Mouse (Mus musculus) lung, embryonic 16.5 days (tissue): Measurements from ENCODE around the gene AU018091. TPM values are rescaled to one million over a fixed set of nuclear protein-coding genes. Genes with fewer than 3 reads are reported as not detected.

Experiments used
- ATAC-seq: fragments of 200-750 bp; cut with Nextera tagmentation; 2 replicates; pipeline ENCODE4 v1.8.0; 2017; ENCODE audit warnings: low read depth, mild to moderate bottlenecking, moderate library complexity
- H3K27ac ChIP-seq: fragments of 300-500 bp; sonication (generic); 2 replicates; pipeline ENCODE4 v1.5.1; 2014; ENCODE audit warnings: mild to moderate bottlenecking, control low read depth, low read length
- H3K27me3 ChIP-seq: fragments of 300-500 bp; sonication (generic); 2 replicates; pipeline ENCODE4 v1.6.1; 2014; ENCODE audit warnings: low read depth, low read length, mixed read lengths; ENCODE audit not compliant: control insufficient read depth, insufficient read depth
- H3K36me3 ChIP-seq: fragments of 300-500 bp; sonication (generic); 2 replicates; pipeline ENCODE4 v1.6.1; 2014; ENCODE audit warnings: low read length; ENCODE audit not compliant: control insufficient read depth, insufficient read depth
- H3K4me1 ChIP-seq: fragments of 300-500 bp; sonication (generic); replicated peaks from 2 replicates; pipeline ENCODE4 v1.6.1; 2014; ENCODE audit warnings: low read length, mixed read lengths; ENCODE audit not compliant: control insufficient read depth, insufficient read depth
- H3K4me2 ChIP-seq: fragments of 300-500 bp; sonication (generic); 2 replicates; pipeline ENCODE4 v1.6.1; 2014; ENCODE audit warnings: low read depth, low read length, control low read depth
- H3K4me3 ChIP-seq: fragments of 300-500 bp; sonication (generic); 2 replicates; pipeline ENCODE4 v1.5.1; 2014; ENCODE audit warnings: mild to moderate bottlenecking, low read length, control low read depth
- H3K9ac ChIP-seq: fragments of 300-500 bp; sonication (generic); 2 replicates; pipeline ENCODE4 v1.6.1; 2014; ENCODE audit warnings: low read length, control low read depth
- H3K9me3 ChIP-seq: fragments of 300-500 bp; sonication (generic); 2 replicates; pipeline ENCODE4 v1.6.1; 2016; ENCODE audit warnings: low read length; ENCODE audit not compliant: control insufficient read depth
- WGBS: fragments of 180-500 bp; shearing (Covaris S2); extraction: QIAGEN DNeasy Blood & Tissue Kit; methylation state at CpG from one replicate; pipeline ENCODE4 v1.1.7; 2014; 5-methylcytosine and 5-hydroxymethylcytosine counted together
- polyA plus RNA-seq: library from polyadenylated mRNA; unstranded; fragments of >200 nt; fragmentation: Nextera tagmentation; extraction: Ambion mirVana; gene quantifications from 2 replicates; pipeline ENCODE4 v1.2.1, GENCODE M21; 2015

Gene AU018091
- polyA plus RNA-seq, 1 experiment from 2014 or later: not detected

DNA sequence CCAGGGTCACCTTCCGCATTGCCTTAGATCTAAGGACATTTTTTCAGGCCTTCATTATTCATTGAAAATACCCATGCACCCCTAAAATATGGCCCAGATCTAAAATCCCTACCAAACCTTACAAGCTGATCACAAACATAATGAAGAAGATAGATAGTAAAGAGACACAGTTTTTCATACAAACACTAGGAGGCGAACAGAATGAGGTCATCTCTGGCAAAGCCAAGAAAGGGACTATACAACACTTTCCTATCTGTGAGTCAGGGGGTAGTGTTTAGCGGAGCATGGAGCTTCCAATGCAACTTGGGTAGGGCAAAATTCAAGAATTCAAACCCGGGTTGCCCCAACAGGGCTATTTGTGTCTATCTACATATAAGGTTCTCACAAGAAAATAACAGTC lies 35.6 kb upstream of the AU018091 start:
- no peak overlapping the region for H3K4me2 ChIP-seq
- no peak for ATAC-seq
- H3K9me3 ChIP-seq: no peaks in the 10 kb centered on the region
- H3K4me1 ChIP-seq: no peaks in the 10 kb centered on the region
- no peaks in the 10 kb centered on the region for H3K36me3 ChIP-seq
- no peak overlapping the region for H3K9ac ChIP-seq
- 74% methylated on average over 4 of the region's 4 CpGs for WGBS
- H3K27ac ChIP-seq: no peak overlapping the region
- no peaks in the 10 kb centered on the region for H3K27me3 ChIP-seq
- H3K4me3 ChIP-seq: no peak overlapping the region

DNA sequence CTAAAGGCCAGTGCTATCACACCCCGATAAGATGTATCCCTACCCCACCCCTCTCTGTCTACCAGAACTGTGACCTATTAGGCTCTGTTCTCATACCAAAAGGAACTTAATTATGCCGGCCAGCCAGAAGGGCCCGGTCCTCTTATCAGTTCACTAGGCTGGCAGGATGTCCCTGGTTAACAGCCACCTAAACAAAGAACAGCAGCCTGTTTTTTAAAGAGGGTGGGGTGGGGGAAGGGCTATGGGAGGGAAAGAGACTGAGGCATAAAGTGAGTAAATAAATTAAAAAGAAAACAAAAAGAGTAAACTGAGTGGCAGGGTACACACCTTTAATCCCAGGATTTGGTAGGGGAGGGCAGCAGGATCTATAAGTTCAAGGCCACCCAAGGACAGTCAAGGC lies 34.9 kb upstream of the AU018091 start:
- H3K9ac ChIP-seq: no peak overlapping the region
- H3K4me3 ChIP-seq: no peak overlapping the region
- no peaks in the 10 kb centered on the region for H3K9me3 ChIP-seq
- no peak overlapping the region for H3K27ac ChIP-seq
- no peaks in the 10 kb centered on the region for H3K4me1 ChIP-seq
- no peak for ATAC-seq
- H3K36me3 ChIP-seq: no peaks in the 10 kb centered on the region
- H3K4me2 ChIP-seq: no peak overlapping the region
- H3K27me3 ChIP-seq: no peaks in the 10 kb centered on the region
- 7% methylated on average over 3 of the region's 3 CpGs for WGBS

DNA sequence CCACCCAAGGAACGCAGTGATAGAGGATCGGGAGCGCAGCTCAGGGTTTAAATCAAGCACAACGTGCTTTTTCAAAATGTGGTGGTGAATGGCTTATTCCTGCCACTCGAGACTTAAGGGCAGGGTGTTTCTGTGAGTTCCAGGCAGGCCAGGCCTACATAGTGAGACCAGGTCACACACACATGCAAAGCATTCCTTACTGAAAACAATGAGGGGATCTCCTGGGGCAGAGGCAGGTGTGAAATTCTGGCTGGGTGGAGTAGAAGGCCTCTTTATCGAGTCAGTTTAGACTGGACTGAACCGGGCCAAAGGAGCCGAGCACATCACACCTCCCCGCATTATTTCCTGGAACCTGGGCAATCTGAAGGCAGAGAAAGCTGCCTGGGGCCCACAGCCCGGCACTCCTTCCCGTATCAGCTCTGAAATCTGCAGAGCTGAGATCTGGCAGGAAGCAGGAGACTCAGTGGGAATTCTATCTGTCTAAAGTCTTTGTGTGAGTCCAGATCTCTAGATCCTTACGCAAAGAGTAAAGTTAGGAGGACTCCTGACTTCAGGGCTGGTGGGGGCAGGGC lies 32.2 kb upstream of the AU018091 start:
- H3K4me3 ChIP-seq: no peak overlapping the region
- no peak for ATAC-seq
- no peaks in the 10 kb centered on the region for H3K9me3 ChIP-seq
- no peaks in the 10 kb centered on the region for H3K27me3 ChIP-seq
- WGBS: 28% methylated on average over 12 of the region's 12 CpGs
- no peaks in the 10 kb centered on the region for H3K4me1 ChIP-seq
- no peak overlapping the region for H3K4me2 ChIP-seq
- no peak overlapping the region for H3K9ac ChIP-seq
- H3K36me3 ChIP-seq: no peaks in the 10 kb centered on the region
- H3K27ac ChIP-seq: no peak overlapping the region

DNA sequence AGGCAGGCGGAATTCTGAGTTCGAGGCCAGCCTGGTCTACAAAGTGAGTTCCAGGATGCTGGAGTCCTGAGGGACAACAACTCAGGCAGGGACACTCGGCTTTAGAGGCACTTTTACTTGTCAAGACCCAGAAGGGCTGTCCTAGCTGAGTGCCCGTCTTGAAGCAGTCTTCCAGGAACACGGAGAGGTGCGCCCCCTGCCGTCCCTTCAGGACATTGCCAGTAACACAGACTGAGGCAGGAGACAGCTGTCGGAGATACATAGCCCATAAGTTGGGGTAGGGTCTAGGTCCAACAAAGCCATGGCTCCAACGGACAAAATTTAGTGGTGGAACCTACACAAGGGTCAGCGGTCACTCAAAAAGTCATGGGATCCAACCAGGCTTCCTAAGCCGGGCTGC lies 29.9 kb upstream of the AU018091 start:
- H3K9me3 ChIP-seq: no peaks in the 10 kb centered on the region
- H3K9ac ChIP-seq: no peak overlapping the region
- no peak overlapping the region for H3K27ac ChIP-seq
- 45% methylated on average over 11 of the region's 11 CpGs for WGBS
- no peak for ATAC-seq
- no peak overlapping the region for H3K4me2 ChIP-seq
- no peaks in the 10 kb centered on the region for H3K4me1 ChIP-seq
- no peaks in the 10 kb centered on the region for H3K27me3 ChIP-seq
- H3K36me3 ChIP-seq: no peaks in the 10 kb centered on the region
- no peak overlapping the region for H3K4me3 ChIP-seq

DNA sequence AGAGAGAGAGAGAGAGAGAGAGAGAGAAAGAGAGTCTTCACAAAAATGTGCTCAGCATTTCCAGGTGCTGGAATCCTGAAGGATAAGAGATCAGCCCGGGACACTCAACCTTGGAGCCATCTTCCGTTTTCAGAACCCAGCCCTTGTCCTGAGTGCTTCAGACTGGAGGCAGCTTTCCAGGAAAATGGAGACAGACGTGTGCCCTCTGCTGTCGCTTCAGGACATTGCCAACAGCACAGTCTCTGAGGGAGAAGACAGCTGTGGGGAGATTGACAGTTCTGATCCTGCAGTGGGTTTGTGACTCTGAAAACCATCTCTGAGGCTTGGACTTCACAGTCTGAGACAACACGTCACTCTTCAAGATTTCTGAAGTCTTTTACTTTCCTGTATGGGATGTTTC lies 26.8 kb upstream of the AU018091 start:
- Histone ChIP-seq H3K4me2 (no peak overlapping the region), H3K27ac (no peak overlapping the region), H3K36me3 (no peaks in the 10 kb centered on the region), H3K4me1 (no peaks in the 10 kb centered on the region), H3K27me3 (no peaks in the 10 kb centered on the region), H3K9me3 (no peaks in the 10 kb centered on the region), H3K9ac (no peak overlapping the region), H3K4me3 (no peak overlapping the region)
- WGBS: 61% methylated on average over 5 of the region's 5 CpGs
- no peak for ATAC-seq

DNA sequence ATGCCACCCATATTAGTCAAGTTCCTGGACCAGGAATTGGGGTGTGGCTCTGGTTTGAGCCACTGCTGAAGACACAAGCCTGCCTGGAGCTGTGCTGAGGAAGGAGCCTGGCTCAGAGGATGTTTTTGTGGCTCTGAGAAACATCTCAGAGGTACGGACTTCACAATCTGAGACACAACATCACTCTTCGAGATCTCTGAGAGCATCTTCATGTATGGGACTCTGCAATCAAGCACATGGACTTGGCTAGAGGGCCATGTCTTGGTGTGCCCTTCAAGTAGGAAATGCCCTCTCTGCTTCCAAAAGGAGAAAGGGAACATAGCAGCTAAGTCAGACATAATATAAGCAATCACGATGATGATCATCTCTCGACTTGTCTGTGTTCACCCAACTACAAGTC lies 25.5 kb upstream of the AU018091 start:
- H3K9me3 ChIP-seq: no peaks in the 10 kb centered on the region
- H3K4me2 ChIP-seq: no peak overlapping the region
- H3K27me3 ChIP-seq: no peaks in the 10 kb centered on the region
- no peak for ATAC-seq
- H3K36me3 ChIP-seq: no peaks in the 10 kb centered on the region
- WGBS: 87% methylated on average over 4 of the region's 4 CpGs
- no peak overlapping the region for H3K27ac ChIP-seq
- H3K4me1 ChIP-seq: no peaks in the 10 kb centered on the region
- H3K4me3 ChIP-seq: no peak overlapping the region
- no peak overlapping the region for H3K9ac ChIP-seq

DNA sequence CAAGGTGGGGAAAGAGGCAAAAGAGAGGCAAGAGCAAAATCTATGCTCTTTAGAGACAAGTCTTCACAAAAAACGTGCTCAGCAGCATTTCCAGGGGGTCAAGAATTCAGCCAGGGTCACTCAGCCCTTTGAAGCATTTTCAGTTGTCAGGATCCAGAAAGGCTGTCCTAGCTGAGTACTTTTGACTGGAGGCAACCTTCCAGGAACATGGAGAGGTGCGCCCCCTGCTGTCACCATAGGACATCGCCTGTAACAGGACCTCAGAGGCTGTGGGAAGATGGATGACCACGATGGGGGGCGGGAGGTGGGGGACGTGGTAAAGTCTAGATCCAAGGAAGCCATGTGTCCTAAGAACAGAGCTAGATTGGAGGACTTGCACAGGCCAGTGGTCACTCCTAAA lies 24.9 kb upstream of the AU018091 start:
- H3K27me3 ChIP-seq: no peaks in the 10 kb centered on the region
- 7% methylated on average over 6 of the region's 6 CpGs for WGBS
- no peaks in the 10 kb centered on the region for H3K36me3 ChIP-seq

DNA sequence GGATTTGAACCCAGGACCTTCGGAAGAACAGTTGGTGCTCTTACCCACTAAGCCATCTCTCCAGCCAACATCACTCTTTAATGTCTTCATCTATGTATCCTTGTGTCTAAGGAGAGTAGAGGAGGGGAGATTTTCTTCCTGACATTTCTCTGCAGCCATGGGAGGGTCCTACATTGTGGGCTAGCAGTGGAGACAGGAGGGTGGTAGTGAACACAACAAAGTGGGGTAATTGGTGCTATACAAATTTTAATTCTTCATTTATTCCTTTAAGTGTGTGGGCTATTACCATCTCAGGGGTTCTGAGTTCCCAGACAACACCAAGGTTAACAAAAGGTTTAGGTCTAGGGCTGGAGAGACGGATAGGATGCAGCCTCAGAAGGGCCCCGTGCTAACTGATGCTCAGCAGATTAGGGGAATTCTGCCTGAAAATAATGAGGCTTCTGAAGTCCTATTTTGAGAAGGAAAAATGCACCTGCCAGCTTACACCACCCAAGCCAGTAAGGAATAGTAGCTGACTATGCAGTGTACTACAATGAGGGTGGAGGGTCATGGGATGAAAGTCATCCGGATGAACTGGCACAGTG lies 24.1 kb upstream of the AU018091 start:
- ATAC-seq: no peak
- no peak overlapping the region for H3K27ac ChIP-seq
- WGBS: 69% methylated on average over 4 of the region's 4 CpGs

More for the DNA sequence above, 24.9 kb upstream of the AU018091 start:
- Histone ChIP-seq H3K27ac (no peak overlapping the region), H3K4me1 (no peaks in the 10 kb centered on the region), H3K4me2 (no peak overlapping the region), H3K4me3 (no peak overlapping the region), H3K9ac (no peak overlapping the region), H3K9me3 (no peaks in the 10 kb centered on the region)
- no peak for ATAC-seq

DNA sequence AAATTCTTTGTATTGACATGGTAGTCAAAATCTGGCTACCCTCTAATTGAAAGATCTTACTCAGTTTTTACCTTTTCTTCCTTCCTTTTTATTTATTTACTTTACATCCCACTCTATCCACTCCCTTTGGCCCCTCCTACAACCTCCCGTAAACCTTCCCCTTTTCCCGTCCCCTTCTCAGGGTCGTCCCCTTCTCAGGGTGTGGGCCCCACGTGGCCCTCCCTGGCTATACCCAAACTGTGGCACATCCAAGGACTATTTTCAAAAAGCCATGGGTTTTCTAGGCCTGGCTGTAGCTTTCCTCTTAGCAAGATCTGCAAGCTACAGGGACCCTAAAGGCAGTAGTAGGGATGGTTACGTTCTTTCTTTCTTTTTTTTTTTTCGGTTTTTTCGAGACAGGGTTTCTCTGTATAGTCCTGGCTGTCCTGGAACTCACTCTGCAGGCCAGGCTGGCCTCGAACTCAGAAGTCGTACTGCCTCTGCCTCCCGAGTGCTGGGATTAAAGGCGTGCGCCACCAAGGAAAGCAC lies 23.0 kb upstream of the AU018091 start:
- WGBS: 84% methylated on average over 12 of the region's 12 CpGs
- Histone ChIP-seq H3K27ac (no peak overlapping the region), H3K27me3 (no peaks in the 10 kb centered on the region), H3K36me3 (no peaks in the 10 kb centered on the region), H3K4me2 (no peak overlapping the region), H3K9me3 (no peaks in the 10 kb centered on the region), H3K4me3 (no peak overlapping the region), H3K9ac (no peak overlapping the region), H3K4me1 (no peaks in the 10 kb centered on the region)
- ATAC-seq: no peak

More for the DNA sequence above, 24.1 kb upstream of the AU018091 start:
- Histone ChIP-seq H3K9me3 (no peaks in the 10 kb centered on the region), H3K36me3 (no peaks in the 10 kb centered on the region), H3K4me3 (no peak overlapping the region), H3K27me3 (no peaks in the 10 kb centered on the region), H3K9ac (no peak overlapping the region), H3K4me2 (no peak overlapping the region), H3K4me1 (no peaks in the 10 kb centered on the region)
